Mouse (Mus musculus): Measurements from ENCODE around the gene Naa16.

GRCm38 (mm10) chr14:79324112-79324840 is 66.3 kb downstream of the Naa16 start:
- TF ChIP-seq CTCF (IDR thresholded peaks at IDR 0.05; ENCODE audit: low read depth, low read length): no peak
- TF ChIP-seq POLR2A (IDR thresholded peaks at IDR 0.05; ENCODE audit: borderline replicate concordance, low read depth, low read length): no peak

Data from bone marrow macrophage, adult 2 months (primary cell).